Mouse (Mus musculus): ENCODE measurements around the gene Alx3. TPM values are rescaled to one million over a fixed set of nuclear protein-coding genes. Genes with fewer than 3 reads are reported as not detected.

The Alx3 gene
- total RNA-seq, 2 experiments from 2014 or later, result not detected

DNA sequence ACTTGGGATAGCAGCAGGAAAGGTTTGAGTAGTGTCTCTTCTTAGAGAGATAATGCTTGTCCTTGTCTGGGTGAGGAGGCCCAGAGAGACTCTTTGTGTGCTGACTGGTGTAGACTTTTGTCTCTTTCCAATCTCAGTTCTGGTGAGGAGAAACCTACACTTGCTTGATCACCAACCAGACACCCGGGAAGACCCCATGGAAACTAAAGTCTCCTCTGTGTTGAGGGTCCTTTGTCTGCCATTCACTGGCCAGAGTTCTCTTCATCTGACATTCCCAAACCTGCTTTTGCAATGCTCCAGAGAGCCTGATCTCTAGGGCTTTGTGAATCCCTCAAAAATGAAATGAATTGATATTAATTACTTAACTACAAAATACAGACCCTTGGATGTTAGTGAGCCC lies 10.9 kb upstream of the Alx3 start:
- DNase-seq, result no peak

DNA sequence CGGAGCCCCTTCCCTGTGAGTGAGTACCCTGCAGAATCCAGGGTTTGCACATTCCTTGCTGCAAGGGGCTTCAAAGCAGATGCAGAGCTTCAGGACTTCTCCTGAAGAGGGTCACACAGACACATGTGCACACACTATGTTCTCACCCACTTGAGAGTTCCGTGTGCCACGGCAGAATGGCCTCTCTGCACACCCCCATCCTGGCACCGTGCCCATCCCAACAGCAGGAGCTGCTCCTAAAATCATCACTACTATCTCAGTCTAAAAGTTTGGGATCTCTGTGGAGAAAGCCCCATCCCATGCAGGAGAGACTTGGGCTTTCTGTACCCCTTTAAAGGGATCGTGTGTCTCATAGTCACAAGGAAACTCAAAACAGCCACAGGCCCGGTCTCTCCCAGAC lies 8.3 kb upstream of the Alx3 start:
- no peak for DNase-seq

DNA sequence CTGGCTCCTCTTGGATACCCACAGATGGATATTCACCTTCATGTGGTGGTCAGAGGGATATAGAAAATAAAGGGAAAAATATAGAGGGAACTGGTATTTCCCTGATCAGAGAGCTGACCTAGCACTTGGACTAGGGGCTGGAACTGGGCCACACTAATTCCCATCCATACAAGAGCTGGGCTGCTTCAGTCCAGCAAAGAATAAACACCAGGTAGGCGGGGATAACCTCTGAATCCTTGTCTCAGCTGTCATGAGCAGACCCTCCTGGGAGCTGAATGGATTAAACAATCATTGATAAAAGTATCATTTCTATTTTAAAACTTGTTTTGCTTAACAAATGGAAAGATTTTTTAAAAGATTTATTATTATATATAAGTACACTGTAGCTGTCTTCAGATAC lies 3.2 kb upstream of the Alx3 start:
- no peak for DNase-seq

DNA sequence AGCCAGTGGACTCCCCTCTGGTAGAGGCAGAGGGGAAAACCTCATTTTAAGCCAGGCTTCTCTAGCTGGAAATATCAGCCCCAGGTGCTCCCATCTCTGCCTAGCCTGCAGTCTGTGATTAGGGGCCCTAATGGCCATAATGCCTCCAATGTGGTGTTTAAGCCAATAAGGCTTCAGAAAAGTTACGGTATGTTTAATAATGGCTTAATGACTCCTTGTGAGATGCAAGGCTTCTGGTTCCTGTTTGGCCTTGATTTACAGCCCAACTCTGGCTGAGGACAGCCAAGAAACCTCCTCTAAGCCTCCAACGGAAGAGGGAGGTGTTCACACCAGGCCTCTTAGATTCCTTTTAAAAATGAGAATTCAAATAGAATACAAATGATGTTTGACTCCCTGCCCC lies 1.2 kb upstream of the Alx3 start:
- DNase-seq, result no peak

DNA sequence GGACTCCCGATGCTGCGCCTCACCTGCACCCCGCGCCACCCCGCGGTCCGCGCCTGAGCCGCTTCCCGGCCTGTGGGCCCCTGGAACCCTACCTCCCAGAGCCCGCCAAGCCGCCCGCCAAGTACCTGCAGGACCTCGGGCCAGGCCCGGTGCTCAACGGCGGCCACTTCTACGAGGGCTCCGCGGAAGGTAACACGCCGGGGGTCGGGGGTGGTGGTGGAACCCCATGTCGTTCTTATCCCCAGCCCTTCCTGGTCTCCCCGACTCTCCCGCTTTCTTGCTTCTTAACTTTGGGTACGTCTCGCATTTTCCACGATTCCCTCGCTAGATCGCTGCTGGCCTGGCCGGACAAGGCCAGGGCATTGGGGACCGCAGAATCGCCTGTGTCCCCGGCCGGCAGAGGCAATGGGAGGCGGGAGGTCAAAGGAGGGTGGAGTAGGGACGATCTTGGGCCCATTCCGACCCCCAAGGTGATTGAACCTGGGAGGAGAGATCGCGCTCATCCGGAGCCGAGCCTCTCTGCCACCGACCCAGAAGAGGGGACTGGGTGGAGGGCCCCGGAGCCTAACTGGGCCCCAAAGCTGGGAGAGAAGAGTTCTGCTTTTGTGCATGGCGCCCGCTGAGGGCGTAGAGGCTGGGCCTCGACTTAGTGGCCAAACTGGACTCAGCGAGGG lies 570 bp downstream of the Alx3 start:
- DNase-seq, result peak; percentile 25

DNA sequence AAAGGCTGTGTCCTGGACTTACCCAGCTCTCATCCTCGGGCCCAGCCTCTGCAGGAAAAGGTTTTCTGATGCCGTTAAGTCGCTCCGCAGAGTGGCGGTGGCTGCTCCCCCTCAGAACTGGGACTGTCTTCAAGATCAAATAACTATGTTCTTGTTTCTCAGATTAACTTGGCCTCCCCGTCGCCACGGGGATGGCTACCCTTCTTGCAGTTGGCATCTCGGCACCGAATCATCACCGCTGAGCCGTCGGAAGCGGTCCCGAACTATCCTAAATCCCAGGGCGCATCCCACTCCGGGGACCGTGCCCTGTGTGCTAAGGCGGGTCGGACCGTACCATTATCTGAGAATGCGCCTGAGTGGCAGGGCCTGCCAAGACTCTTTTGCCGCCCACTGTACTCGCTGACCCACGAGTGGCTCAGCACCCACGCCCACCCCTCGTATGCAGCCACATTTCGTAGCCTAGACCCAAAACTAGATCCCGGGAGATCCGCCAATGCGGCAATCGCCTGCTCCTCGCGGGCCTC lies 1.2 kb downstream of the Alx3 start:
- no peak for DNase-seq

DNA sequence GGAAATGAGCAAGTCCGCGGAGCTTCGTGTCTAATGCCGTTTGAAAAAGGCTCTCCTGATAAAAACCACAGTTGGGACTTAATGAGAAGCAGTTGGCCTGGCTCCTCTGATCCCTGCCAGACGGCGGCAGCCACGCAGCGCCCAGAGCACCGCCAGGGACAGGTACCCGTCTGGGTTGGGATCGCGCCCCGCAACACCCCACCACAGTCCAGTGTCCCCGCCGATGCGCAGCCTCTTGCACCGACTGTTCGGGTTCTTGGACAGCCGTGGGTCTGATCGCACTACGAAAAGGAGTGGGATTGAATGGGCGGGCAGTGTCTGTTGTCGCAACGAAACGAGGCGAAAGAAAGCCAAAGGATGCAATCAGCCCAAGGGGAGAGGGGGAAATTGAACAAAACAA lies 1.7 kb downstream of the Alx3 start:
- DNase-seq, result peak; percentile 16

DNA sequence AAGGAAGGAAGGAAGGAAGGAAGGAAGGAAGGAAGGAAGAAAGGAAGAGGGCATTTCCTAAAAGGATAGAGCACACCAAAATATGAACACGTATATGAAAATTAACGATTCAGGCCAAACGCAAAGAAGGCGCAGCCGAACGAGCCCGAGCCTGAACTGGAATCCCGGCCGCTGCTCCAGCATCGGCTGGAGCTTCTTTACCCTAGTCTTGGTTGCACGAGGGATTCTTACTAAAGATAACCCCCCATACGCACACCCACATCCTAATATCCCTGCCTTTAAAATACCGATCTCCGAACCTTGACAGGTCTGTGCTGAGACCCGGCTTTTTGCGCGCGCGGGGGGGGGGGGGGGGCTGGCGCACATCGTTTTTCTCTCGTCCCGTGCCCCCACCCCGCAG lies 2.3 kb downstream of the Alx3 start:
- DNase-seq, result no peak

DNA sequence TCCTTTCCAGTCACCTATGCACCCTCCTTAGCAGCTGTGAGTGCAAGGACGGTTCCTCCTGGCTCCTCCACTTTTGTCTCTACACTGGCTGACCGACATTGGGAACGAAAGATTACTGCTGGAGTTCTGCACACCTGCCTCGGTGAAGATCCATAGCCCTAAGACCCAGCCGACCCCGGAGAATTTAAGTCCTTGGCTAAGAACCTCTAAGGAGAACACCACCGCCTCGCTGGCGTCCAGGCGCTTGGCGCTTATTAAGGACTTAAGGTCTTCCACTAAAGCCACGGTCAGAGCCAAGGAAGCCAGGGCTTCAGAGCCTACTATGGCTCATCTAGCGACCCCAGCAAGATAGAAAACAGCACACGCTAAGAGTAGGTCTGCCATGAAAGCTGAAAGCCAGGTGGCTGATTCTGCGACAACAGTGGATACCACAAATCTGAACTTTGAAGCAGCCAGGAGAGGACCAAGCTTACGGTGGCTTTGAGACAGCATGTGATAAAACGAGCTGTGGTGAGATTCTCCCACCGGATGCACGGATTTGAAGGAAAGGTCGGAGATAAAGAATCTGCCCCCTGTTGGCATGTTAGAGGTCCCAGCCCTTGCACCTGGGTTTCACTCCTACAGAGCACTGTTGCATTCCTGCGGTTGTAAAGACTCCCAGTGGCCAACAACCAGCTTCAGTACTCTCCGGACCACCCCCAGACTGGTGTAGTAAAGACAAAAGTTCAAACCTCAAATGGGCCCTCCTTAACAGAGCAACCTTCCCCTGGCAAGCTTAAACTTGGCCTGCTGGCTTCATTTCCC lies 3.0 kb downstream of the Alx3 start:
- DNase-seq, result no peak

DNA sequence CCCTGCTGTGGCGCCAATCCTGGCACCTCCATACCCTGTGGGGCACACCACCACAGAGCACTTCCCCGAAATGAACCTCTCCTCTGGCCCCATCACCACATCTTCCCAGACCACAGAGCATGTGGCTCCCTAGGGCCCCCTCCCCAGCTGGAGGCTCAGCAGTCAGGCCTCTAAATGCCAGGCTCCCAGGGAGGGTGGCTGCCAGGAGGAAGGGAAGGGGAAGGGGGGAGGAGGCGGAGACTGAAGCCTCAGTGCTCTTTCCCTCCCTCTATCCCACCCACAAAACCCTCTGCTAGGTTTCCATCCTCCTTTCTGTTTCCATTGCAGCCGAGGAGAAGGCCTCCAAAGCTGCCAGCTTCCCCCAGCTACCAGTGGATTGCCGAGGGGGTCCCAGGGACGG lies 5.3 kb downstream of the Alx3 start:
- DNase-seq, result no peak

DNA sequence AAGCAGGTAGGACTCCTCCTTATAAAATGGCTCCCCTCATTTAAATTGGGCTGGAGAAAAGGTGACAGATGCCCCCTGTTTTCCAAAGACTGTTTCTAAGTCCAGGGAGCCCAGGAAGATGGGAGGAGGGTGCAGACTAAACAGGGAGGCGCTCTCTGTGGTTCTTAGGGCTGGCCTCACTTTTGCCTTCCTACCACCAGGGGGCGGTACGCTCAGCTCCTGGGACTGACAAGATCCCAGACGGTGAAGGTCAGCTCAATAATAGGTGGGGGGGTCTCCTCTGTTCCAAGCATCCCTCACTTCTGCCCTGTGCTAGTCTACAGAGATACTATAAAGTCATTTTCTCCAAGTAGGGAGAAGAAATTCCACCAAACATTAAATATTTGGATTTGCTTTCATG lies 10.5 kb downstream of the Alx3 start:
- DNase-seq, result peak; percentile 74

DNA sequence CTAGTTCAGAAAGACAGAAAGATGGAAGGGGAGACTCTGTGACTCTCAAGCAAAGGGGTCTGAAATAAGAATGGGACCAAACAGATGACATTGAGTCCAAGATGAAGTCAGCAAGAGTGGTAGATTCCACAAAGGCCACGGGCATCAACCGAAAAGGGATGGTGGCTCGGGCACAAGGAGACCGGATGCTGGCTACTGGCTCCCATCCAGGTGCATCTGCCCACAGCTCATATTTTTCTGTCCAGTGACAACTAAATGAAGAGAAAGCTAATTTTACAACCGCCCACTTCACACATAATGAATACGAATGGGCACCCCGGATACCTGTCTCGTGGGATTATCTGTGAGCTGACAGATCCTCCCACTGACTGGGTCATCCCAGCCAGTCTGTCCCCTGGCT lies 12.4 kb downstream of the Alx3 start:
- DNase-seq, result no peak

DNA sequence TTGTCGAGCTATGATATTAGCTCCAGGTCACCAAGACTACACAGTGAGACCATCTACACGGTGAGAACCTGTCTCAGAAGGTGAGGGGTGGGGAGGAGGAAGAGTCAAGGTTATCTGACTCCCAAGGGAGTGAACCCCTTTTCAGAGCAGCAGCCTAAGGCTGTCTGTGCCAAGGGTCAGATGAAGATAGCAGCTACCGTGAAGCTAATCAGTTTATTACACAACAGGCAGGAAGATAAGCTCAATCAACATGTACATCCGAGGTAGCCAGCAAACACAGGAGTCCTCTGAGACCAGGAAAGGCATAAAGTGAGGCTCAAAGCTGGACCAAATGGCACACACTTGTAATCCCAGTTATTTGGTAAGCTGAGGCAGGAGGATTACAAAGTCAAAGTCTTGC lies 14.0 kb downstream of the Alx3 start:
- DNase-seq, result no peak

DNA sequence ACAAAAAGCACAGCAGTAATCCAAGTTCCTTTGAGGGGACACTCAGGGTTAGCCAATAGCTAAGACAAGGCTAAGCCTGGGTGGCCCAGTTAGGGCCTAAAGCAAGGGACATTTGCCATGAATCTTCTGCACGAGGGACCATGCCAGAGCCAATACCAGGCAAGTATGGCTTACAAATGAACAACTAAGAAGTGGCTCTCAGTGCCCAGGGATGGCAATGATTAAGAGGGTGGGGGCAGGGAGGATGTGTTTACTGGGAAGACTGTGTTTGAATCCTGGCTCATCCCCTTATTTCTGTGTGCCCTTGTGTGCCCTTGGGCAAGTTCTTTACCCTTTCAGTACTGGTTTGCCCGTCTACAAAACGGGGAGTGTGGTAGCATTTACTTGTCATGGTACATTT lies 14.5 kb downstream of the Alx3 start:
- DNase-seq, result no peak

DNA sequence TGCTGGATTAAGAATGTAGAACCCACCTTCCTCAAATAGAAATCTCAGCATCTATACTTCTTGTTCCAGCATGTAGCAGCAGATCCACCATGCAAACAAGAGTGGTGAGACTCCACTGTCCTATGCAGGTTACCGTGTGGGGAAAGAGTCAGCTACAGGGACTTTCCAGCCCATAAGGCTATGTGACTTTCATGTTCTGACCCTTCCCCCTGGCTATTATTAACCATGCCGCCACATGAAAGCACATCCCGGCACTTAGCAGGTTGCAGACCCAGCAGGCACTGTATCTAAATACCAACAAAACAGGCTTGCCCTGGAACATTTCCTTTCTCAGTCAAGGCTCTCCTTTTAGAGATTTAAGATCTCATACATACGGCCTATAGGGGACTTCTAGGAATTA lies 16.6 kb downstream of the Alx3 start:
- no peak for DNase-seq

DNA sequence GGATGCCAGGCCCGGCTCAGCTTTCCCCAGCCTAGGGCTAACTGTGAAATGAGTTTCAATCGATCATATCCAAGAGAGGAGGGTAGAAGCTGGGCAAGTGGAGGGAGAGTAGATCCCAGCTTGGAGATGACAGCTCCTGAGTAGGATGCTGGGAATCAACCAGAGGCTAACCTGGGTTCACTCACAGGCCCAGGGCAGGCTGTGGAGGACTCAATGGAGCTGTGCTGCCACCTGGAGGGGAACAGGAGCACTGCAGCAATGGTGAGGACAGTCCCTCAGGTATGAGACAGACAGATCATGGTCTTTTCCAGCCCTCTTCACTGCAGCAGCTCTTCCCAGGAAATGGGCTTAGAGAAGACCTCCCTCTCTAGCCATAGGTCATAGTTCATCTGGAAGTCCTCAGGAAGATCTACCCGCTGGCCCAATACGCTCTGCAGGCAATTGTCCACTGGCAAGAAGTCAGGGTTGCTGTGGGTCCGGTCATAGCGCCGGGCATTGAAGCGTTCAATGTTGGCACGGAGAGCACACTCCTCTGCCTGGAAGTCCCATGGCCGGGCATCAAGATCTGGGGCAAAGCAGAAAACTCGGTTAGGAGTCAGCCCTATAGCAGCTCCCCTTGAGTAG lies 18.2 kb downstream of the Alx3 start:
- peak; percentile 80 for DNase-seq

DNA sequence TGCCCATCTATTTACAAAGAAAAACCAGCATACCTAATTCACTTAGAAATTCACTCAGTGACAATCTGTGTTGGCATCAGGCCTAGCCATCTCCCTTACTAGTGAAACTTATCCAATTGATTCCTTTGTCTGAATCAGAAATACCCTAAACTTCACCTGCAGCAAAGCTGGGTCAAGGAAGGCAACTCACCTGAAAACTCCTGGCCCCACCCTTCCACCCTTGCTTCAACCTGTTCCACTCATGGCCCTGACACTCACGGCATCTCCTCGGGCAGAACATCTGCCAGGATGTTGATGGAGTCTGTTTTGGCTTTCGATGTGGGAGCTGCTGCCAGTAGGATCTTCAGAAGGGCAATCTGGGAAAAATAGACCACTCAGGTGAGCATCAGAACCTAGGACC lies 23.0 kb downstream of the Alx3 start:
- no peak for DNase-seq

DNA sequence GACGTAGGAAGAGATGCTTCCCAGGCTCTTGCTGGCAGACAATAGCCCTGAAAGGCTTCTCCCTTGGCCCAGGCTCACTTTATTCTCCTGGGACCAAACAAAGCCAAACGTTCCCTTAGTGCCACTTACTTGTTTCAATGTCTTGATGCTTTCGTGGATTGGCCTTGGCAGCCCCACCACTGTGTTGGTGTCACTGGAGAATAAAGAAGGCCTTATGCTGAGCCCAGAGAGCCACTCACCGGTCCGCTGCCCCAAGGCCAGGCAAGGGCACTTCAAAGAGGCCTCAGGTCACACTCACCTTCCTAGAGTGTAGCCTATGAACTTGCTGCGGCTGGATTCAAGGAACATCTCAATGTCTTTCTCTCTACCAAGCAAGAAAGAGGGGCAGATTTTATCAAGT lies 25.1 kb downstream of the Alx3 start:
- peak; percentile 3 for DNase-seq

DNA sequence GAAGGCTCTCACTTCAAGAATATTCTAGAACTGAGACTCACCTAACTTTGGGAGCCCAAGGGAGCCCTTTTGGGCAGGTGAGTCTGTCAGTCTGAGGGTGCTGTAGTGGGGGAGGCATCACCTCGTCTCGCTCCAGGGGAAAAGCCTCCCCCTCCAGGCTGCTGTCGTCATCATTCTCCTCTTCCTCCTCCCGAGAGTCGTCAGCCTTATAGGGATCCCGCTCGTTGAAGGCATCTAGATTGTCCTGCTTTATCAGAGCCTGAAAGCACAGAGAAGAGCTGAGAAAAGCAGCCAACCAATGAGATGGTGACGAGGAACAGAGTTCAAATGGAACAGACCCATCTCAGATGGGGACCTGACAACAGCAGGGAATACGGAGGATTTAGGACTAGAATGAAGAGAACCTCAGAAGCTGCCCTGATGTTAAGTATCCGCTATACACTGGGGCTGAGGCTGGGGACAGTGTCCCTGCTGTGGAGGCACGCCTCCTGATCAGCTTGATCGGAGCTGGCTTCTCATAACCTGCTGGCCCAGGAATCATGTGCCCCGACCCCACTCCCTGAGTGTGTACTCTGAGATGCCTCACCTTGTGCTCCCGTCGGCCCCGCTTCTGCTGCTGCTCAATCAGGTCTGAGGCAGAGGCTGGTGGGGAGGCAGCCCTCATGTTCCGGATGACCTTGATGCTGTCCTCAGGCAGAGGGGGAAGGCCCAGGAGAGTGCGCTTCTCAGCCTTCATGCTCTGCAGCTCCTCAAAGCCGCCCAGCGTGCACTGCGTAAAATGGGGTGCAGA lies 26.6 kb downstream of the Alx3 start:
- peak; percentile 3 for DNase-seq

DNA sequence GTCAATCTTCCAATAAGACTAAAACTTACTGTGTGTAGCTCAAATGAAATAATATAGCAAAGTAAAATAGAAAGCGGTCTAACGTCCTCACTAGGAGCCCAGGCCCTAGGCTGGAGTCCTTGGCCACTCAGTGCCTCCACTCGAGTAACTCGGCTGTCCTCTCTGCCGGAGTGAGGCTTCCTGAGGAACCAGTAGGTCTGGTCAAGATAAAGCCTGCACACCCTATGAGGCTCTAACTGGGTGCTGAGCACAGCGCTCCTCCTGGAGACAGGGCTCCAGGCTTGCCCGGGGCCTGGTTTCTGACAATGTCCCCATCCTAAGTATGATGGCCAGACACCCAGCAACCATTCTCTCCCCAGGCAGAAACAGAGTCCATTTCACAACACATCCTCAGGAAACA lies 27.7 kb downstream of the Alx3 start:
- no peak for DNase-seq

DNA sequence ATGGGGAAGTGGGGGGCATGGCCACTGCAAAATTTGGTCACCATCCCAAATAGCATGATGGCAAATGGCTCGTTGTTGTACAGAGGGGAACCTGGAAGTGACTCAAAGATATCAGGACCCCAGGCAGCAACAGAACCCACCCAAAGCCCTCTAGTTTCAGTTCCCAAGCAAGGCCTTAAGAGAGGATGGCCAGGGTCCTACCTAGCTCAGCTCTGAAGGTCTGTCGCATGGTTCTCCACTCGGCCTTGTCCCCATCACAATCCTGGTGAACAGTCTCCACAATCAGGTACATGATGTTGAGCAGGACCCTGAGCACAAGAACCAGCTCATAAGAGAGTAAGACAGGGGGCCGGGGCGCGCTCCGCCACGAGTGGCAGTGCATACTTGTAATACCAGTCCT lies 29.6 kb downstream of the Alx3 start:
- DNase-seq, result peak; percentile 2

DNA sequence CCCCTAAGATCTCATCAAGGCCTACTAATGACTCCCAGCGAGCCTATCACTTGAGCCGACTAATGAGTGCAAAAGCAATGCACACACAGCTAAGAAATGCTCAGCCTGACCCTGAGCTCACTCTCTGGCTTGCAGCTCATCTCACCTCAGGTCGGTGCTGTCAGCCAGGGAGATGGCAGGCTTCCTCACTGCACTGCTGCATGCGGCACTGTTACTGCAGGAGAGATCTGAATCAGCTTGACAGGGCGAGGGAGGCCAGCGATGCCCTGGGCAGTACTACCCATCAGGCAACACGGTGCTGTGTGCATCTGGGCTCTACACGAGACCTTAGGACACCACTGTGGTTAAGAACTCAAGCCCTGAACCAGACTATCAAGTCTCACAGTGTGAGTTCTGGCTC lies 30.7 kb downstream of the Alx3 start:
- DNase-seq, result peak; percentile 2

DNA sequence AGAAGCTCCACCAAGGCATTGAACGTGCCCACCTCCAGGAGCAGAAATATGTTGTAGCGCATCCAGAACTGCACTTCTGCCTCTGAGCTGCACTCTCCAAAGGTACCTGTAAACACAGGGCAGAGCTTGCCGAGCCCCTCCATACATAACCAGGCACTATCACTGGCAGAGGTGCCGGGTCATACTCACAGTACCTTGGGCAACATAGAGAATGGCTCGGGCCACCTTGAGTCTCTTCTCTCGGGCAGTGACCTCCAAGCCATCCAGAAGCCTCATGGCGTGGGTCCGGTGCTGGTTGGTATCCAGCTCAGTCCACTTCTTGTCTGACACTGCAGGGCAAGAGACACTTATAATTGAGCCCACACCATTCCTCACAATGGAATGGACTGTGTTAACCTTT lies 31.9 kb downstream of the Alx3 start:
- DNase-seq, result no peak
